Mouse (Mus musculus): ENCODE measurements around the gene Mtf1.

The Mtf1 gene

DNA sequence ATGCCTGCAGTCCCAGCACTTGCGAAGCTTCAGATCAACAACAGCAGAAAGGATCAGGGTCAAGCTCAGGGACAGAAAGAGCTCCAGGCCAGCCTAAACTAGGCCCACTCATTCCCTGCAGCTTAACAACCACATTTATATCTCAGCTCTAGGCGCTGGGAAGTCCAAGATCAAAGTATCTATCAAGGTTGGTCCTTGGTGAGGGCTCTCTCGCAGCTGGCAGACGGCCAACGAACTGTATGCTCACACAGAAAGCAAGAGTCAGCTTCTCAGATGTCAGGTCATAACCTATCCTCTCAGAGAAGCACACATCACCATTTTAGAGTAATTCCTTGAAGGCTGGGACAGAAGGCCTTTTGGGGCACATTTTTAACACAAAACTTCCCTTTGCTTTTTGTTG, 56.5 kb downstream of the Mtf1 start:
- no peak for DNase-seq

DNA sequence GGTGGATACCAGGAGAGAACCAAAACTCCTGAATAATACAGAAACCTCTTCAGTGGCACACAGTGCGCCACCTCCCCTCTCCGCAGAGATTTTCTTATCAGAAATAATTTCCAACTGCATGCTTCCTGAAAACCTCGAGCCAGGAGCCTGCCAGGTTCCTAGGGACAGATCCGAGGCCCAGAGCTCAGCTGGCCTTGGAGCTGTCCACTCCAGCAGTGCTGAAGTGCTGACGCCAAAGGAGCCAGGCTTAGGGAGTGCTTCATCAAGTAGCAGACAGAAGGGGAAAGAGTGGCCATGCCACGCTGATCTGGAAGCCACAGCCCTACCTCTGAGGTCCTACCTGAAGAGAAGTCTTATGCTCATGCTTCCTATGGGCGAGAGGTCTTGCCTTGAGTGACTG, 58.5 kb downstream of the Mtf1 start:
- DNase-seq, result no peak

DNA sequence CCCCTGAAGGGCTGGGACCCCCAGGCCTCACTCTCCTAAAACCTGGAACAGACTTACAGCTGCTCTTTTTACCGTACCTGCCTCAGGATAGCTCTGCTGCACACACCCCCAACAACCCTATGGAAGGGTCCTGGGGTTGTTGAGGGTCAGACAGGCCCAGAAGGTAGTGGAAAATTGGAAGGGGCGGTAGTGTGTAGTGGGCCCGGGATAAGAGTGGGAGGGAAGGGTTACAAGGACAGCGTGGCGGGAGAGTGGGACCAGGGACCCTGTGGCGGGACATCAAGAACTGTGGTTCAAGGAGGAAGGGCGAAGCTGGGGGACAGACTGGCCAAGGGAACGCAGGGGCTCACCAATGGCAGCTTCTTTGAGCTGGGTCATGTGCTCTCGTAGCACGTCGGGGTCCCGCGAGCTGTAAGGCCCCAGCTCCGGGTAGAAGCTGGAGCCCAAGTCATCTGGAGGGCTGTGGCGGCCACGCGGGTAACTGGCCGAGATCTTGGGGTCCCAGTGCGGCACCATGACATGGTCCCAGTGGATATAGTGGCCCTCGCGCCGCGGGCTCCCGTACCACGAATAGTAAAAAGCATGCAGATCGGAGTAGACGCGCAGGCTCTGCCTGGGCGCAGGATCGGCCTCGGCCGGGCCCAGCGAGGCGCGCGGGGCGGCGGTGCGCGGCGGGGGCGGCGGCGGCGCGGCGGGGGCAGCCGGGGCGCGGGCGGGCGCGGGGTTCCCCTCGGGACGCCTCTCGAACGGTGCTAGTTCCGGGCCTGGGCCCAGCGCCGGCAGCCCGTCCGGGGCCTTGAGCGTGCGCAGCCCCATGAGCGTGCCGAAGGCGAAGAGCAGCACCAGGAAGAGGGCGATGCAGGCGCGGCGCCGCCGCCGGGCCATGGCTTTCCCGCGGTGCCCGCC, 59.6 kb downstream of the Mtf1 start, which contains the start of gene Maneal:
Gene Maneal (minus strand): TSS at position 889 of the 906 bp plus-strand sequence.
- DNase-seq, result peak; percentile 48

DNA sequence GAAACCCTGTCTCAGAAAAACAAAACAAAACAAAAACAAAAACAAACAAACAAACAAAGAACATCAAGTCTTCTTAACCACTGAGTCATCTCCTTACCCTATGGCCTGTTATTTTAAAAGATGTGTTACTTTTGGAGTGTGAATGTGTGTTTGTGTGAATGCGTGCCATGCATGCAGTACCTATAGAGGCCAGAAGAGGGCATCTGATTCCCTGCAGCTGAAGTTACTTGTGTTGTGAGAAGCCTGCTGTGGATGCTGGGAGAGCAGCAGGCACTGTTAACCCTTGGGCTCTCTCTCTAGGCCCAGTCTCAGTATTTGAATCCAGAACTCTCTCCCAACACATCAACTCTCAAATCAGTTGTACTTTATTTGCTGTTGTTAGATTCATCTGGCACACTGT, 70.8 kb downstream of the Mtf1 start:
- no peak for DNase-seq

- no peak for DNase-seq
Measured at GRCm38 (mm10) chr4:124880599-124880998, 78.7 kb downstream of the Mtf1 start, which contains the start of gene Epha10. TSS of gene Epha10 (plus strand) at chr4:124880899.

- peak; percentile 63 for DNase-seq
Measured at GRCm38 (mm10) chr4:124881341-124881908, 79.5 kb downstream of the Mtf1 start.

DNA sequence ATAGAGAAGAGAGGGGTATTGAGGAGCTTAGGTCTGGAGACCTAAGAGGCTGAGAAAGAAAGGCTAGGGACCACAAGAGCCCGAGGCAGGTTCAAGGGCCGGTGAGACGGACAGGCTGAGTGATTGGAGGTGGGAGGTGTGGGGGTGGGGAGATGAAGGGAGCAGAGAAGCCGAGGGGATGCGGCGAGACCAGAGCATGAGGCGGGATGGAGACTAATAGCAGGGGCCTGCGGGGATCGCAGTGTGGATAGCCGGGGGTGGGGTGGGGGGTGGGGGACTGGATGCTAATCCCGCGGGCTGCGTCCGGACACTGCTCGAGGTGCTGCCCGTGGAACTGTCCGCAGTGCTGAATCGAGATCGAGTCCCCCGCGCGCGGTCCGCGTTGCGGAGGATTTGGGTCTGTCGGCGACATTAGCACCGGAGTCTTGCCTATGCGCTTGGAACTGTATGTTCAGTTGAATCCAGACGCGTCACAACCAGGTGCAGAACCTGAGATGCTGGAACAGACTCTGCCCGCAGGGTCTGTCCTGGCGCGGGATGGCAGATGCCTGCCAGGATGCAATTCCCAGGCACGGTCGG, 80.3 kb downstream of the Mtf1 start:
- DNase-seq, result no peak

- no peak for DNase-seq
Measured at GRCm38 (mm10) chr4:124888702-124889101, 86.8 kb downstream of the Mtf1 start.

DNA sequence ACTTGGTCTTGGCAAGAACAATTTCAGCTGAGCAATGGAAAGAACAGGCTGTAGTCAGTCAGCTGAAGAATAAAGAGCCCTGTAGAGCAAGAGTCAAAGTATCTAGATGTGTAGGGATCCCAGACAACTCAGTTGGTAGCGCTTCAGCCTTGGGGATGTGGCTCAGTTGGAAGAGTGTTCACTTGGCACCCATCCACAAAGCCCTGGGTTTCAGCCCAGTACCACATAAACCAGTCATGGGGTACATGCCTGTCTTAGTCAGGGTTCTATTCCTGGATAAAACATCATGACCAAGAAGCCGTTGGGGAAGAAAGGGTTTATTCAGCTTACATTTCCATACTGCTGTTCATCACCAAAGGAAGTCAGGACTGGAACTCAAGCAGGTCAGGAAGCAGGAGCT, 88.0 kb downstream of the Mtf1 start:
- no peak for DNase-seq

DNA sequence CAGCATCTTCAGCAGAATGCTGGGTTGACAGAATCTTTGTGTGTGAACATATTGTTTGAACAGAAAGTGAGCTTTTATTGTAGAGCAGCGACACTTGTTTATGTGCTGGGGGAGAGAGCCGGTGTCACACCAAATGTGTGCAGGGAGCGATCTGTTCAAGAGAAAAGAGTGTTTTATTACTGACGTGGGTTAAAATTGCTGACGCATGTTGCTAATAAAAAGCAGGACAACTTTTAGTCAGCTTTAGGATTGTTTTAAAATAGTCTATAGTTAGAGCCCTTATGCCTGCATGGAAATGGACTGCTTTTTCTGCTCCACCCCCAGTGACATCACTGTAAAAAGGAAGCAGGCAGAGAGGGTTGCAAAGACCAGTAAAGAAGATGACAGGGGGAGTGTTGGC, 88.9 kb downstream of the Mtf1 start:
- no peak for DNase-seq

DNA sequence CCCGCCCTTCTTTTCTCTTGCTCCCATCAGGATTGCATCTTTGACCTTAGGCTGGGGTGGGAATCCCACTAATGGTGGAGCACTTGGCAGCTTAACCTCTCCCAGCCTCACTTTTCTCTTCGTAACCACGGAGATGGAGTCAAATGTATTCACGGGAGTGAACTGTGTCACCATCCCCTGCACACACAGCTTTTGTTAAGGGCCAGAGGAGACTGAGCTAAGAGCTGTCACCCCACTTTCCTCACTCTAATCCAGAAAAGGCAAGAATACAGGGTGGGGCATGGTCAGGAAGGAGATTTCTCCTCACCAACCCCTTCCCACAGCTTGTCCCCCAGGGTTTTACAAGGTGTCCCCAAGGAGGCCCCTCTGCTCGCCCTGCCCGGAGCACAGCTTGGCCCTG, 91.9 kb downstream of the Mtf1 start:
- DNase-seq, result peak; percentile 34

DNA sequence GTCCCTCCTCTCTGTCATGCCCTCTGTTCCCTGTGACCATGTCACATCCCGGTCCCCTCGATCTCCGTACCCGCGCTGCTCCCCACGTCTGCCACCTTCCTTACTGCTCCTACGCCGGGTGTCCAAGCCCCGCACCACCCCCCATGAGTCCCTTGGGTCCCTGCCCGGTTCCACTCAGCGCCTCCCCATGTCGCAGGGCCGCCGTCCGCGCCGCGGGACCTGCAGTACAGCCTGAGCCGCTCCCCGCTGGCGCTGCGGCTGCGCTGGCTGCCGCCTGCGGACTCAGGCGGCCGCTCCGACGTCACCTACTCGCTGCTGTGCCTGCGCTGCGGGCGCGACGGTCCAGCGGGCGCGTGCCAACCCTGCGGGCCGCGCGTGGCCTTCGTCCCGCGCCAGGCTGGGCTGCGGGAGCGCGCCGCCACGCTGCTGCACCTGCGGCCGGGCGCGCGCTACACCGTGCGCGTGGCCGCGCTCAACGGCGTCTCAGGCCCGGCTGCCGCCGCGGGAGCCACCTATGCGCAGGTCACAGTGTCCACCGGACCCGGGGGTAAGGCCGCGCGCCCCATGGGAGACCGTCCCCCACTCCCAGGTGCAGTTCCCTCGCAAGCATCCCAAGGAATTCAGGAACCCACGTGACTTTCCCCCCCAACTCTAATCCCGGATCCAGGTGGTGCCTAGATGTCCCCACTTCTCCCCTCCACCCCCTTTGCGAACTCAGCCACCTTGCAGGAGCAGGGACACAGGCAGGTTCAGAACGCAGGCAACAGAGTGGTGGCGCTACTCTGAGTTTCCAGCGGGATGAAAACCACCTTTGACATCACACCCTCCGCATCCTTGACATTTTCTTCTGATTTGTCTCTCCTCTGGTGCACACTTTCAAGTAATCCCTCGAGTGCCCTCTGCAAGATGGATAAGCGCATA, 92.9 kb downstream of the Mtf1 start:
- peak; percentile 88 for DNase-seq

GRCm38 (mm10) chr4:124898428-124898827, 96.5 kb downstream of the Mtf1 start:
- no peak for DNase-seq
